Mouse (Mus musculus) liver, embryonic 14.5 days (tissue): ENCODE data around the gene Sp110.
"Not testable (repeated sequence)": the region's sequence is repeated elsewhere in the genome, so short reads cannot be mapped to it uniquely, and the experiment has no call there.

ENCODE experiments used
- CTCF ChIP-seq: IDR thresholded peaks from 2 replicates; pipeline ENCODE4 v1.5.1; 2016; ENCODE audit warnings: antibody characterized with exemption, low read depth, control low read depth
- EP300 ChIP-seq: IDR thresholded peaks from 2 replicates; pipeline ENCODE4 v1.6.1; 2016; ENCODE audit warnings: antibody characterized with exemption, low read depth

DNA sequence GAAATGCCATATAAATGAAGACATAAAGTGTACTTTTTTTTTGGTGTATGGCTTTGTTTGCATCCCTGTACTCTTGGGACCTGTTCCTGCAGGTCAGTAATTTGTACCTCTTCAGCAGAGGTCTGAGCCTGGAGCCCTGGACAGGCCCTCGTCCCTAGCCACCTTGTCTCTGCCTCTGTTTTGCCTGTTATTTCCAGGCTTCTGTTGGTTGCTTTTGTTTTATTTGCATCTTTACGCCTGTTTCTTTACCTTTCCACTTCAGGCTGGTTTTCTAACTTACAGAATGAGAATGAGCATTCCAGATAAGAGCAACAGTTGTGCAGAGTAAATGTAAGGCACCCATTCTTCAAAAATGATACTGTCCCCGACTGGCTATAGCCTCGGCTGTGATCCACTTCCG, 1.5 kb upstream of the Sp110 start, which contains the start of gene Sp140:
- TF ChIP-seq CTCF, EP300: not testable (repeated sequence)
